Mouse (Mus musculus): ENCODE measurements around the gene Tceanc. TPM values are rescaled to one million over a fixed set of nuclear protein-coding genes. Genes with fewer than 3 reads are reported as not detected.

Gene Tceanc
- polyA plus RNA-seq, 1 experiment from 2014 or later, result 13.3 TPM

DNA sequence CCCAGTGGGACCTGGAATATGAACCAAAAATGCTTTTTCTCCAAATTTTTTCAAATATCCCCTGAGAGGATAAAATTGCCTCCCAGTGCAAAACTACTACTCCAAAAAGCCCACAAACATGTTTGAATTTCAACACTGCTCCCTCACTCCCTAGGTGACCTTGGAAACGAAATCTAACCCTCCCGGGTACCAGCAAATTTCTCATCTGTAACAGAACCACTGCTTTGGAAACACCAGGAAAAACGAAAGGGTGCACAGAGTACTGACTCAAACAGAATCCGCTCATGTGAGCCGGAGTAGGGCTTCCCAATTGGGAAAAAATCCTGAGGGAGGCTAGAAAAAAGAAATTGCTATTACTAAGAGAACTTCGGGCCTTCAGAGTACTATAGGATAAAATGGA, 41.0 kb downstream of the Tceanc start:
- Histone ChIP-seq H3K27me3 (ENCODE audit: low read depth, poor library complexity, severe bottlenecking) (peaks cover 88% of the 10 kb centered on the region), H3K9me3 (replicated peaks) (no peaks in the 10 kb centered on the region), H3K4me3 (no peak overlapping the region), H3K4me1 (no peaks in the 10 kb centered on the region), H3K36me3 (peaks cover 17% of the 10 kb centered on the region), H3K27ac (no peak overlapping the region)
- WGBS, result 77% methylated on average over 6 of the region's 6 CpGs
- no peak for DNase-seq (ENCODE audit: low spot score)

GRCm38 (mm10) chrX:166472612-166473011, 45.8 kb downstream of the Tceanc start:
- H3K27ac ChIP-seq, result no peak overlapping the region
- peaks cover 36% of the 10 kb centered on the region for H3K36me3 ChIP-seq
- peaks cover 95% of the 10 kb centered on the region for H3K27me3 ChIP-seq (ENCODE audit: low read depth, poor library complexity, severe bottlenecking)
- no peaks in the 10 kb centered on the region for H3K4me1 ChIP-seq
- no peak for DNase-seq (ENCODE audit: low spot score)
- no peak overlapping the region for H3K4me3 ChIP-seq
- WGBS, result 86% methylated on average over 6 of the region's 6 CpGs
- H3K9me3 ChIP-seq (replicated peaks), result no peaks in the 10 kb centered on the region

DNA sequence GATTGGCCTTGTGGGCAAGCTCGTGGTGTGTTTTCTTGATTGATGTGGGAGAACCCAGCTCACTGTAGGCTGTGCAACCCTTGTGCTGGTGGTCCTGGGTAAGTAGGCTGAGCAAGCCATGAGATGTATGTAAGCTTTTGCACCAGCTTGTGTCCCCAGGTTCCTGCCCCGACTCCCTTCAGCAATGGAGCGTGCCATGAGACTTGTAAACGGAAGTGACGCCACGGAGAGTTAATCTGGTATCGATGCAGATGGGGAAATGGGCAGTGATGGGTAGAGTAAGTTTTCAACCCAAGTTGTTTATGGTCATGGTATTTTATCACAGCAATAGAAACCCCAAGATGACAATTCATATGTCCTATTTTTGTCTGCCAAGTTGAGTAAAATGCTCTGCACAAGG, 50.0 kb downstream of the Tceanc start:
- 95% methylated on average over 7 of the region's 7 CpGs for WGBS

DNA sequence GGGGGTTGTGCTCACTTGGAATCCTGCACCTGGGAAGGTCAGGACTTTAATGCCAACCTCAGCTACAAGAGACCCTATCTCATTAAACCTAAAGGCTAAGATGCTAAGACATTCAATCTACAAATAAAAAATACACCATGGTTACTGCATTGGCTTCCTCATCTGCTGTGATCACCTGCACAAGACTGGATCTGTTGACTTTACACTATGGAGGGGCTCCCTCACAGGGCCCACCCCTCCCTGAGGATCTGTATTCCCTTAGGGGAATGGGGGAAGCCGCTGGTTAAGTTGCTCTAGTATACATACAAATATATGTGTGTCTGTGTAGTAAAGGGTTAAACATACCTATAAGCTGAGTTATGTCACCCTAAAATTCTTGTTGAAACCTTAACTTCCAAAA, 62.8 kb downstream of the Tceanc start:
- Histone ChIP-seq H3K9me3 (replicated peaks) (no peaks in the 10 kb centered on the region), H3K27me3 (ENCODE audit: low read depth, poor library complexity, severe bottlenecking) (peaks cover 56% of the 10 kb centered on the region), H3K36me3 (peaks cover 51% of the 10 kb centered on the region), H3K27ac (no peak overlapping the region), H3K4me3 (no peak overlapping the region), H3K4me1 (no peaks in the 10 kb centered on the region)
- no peak for DNase-seq (ENCODE audit: low spot score)
- WGBS, result 92% methylated on average over 1 of the region's 1 CpGs

More for the DNA sequence above, 50.0 kb downstream of the Tceanc start:
- no peak for DNase-seq (ENCODE audit: low spot score)
- no peak overlapping the region for H3K4me3 ChIP-seq
- H3K36me3 ChIP-seq, result peaks cover 19% of the 10 kb centered on the region
- no peak overlapping the region for H3K27ac ChIP-seq
- H3K4me1 ChIP-seq, result peaks cover 7% of the 10 kb centered on the region
- H3K27me3 ChIP-seq (ENCODE audit: low read depth, poor library complexity, severe bottlenecking), result peaks cover 72% of the 10 kb centered on the region
- no peaks in the 10 kb centered on the region for H3K9me3 ChIP-seq (replicated peaks)

GRCm38 (mm10) chrX:166454331-166454730, 64.0 kb downstream of the Tceanc start:
- no peaks in the 10 kb centered on the region for H3K9me3 ChIP-seq (replicated peaks)
- WGBS, result 79% methylated on average over 3 of the region's 3 CpGs
- H3K27me3 ChIP-seq (ENCODE audit: low read depth, poor library complexity, severe bottlenecking), result peaks cover 57% of the 10 kb centered on the region
- no peak for DNase-seq (ENCODE audit: low spot score)
- no peak overlapping the region for H3K4me3 ChIP-seq
- no peak overlapping the region for H3K27ac ChIP-seq
- peaks cover 47% of the 10 kb centered on the region for H3K36me3 ChIP-seq
- H3K4me1 ChIP-seq, result no peaks in the 10 kb centered on the region

DNA sequence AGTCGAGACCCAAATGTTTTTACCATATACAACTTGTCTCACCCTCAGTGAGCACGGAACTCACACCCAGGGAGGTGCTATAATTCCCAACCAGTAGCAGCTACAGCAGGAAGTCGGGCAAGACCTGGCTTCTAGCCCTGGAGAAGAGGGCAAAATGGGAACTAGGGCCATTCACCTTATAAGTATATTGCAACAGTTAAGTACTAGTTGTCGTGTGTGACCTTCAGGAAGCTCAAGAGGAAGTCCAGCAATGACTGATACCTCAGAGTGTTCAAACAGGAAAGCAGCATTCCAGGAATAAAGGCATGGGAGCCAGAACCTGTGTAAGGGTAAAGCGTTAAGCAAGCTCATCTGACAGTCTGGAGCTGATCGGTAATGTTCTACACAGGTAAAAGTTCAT, 64.8 kb downstream of the Tceanc start:
- no peaks in the 10 kb centered on the region for H3K4me1 ChIP-seq
- no peak overlapping the region for H3K27ac ChIP-seq
- no peaks in the 10 kb centered on the region for H3K9me3 ChIP-seq (replicated peaks)
- WGBS, result 87% methylated on average over 6 of the region's 6 CpGs
- peaks cover 59% of the 10 kb centered on the region for H3K27me3 ChIP-seq (ENCODE audit: low read depth, poor library complexity, severe bottlenecking)
- no peak for DNase-seq (ENCODE audit: low spot score)
- H3K4me3 ChIP-seq, result no peak overlapping the region
- peaks cover 43% of the 10 kb centered on the region for H3K36me3 ChIP-seq

Other genes with a start within 250 kb of the Tceanc start
- 15.3 and 18.9 TPM in 2 replicates for gene Trappc2, start 78.0 kb downstream of the Tceanc start, polyA plus RNA-seq (2016; fragmentation: Nextera tagmentation; extraction: Ambion mirVana)
- 6.7 and 8.6 TPM in 2 replicates for gene Ofd1, start 77.9 kb downstream of the Tceanc start, polyA plus RNA-seq (2016; fragmentation: Nextera tagmentation; extraction: Ambion mirVana)
- 39.9 and 42.7 TPM in 2 replicates for gene Rab9, start 38.7 kb downstream of the Tceanc start, polyA plus RNA-seq (2016; fragmentation: Nextera tagmentation; extraction: Ambion mirVana)
- 1.5 and 3.2 TPM in 2 replicates for gene Egfl6, start 67.2 kb upstream of the Tceanc start, polyA plus RNA-seq (2016; fragmentation: Nextera tagmentation; extraction: Ambion mirVana)

Measured in limb, embryonic 10.5 days (tissue).